Mouse (Mus musculus) C2C12 (cell line): ENCODE results near the gene Elf3. TPM values are rescaled to one million over a fixed set of nuclear protein-coding genes. Genes with fewer than 3 reads are reported as not detected.
A peak's percentile ranks its signal among the peaks of the same experiment; 100 is the strongest.

ENCODE experiments used
- H3K27me3 ChIP-seq: one replicate; pipeline ENCODE4 v1.6.1; 2011; ENCODE audit not compliant: control insufficient read depth, insufficient read depth, insufficient read length
- H3K36me3 ChIP-seq: one replicate; pipeline ENCODE4 v1.6.1; 2011; ENCODE audit not compliant: control insufficient read depth, insufficient read depth
- H3K4me3 ChIP-seq: one replicate; pipeline ENCODE4 v1.5.1; 2011; ENCODE audit warnings: mild to moderate bottlenecking, control low read depth; ENCODE audit not compliant: poor library complexity, insufficient read depth, severe bottlenecking
- H3K79me2 ChIP-seq: one replicate; pipeline ENCODE4 v1.6.1; 2011; ENCODE audit not compliant: control insufficient read depth, insufficient read depth
- H3K79me3 ChIP-seq: one replicate; pipeline ENCODE4 v1.6.1; 2011; ENCODE audit warnings: low read depth, control low read depth
- H3ac ChIP-seq: one replicate; pipeline ENCODE3; 2011; ENCODE audit warnings: low read depth; ENCODE audit not compliant: control insufficient read depth, insufficient read length
- CEBPB ChIP-seq: IDR thresholded peaks from one replicate; pipeline ENCODE4 v1.6.1; 2011; ENCODE audit warnings: low read depth, mild to moderate bottlenecking, control low read depth, moderate library complexity
- CTCF ChIP-seq: IDR thresholded peaks from one replicate; pipeline ENCODE4 v1.5.1; 2011; ENCODE audit not compliant: control insufficient read depth, insufficient read depth, insufficient read length
- FOSL1 ChIP-seq: IDR thresholded peaks from one replicate; pipeline ENCODE4 v1.8.0; 2011; ENCODE audit warnings: mild to moderate bottlenecking, low read length; ENCODE audit not compliant: poor library complexity, insufficient read depth, severe bottlenecking
- MAX ChIP-seq: IDR thresholded peaks from one replicate; pipeline ENCODE4 v1.6.1; 2011; ENCODE audit warnings: mild to moderate bottlenecking, control low read depth
- MYOD1 ChIP-seq: IDR thresholded peaks from one replicate; pipeline ENCODE4 v1.6.1; 2011; ENCODE audit warnings: low read depth; ENCODE audit not compliant: control insufficient read depth, insufficient read length
- MYOG ChIP-seq: IDR thresholded peaks from one replicate; pipeline ENCODE4 v1.6.1; 2011; ENCODE audit not compliant: control insufficient read depth, insufficient read length; ENCODE audit errors: extremely low read depth
- USF1 ChIP-seq: IDR thresholded peaks from one replicate; pipeline ENCODE4 v1.6.1; 2011; ENCODE audit warnings: low read depth, mild to moderate bottlenecking, control low read depth, moderate library complexity
- polyA plus RNA-seq: library from polyadenylated mRNA; unstranded; fragments of >200 nt; fragmentation: generic; extraction: Trizol; gene quantifications from one replicate; pipeline ENCODE4 v1.2.1, GENCODE M21; 2012; ENCODE audit warnings: missing spikeins

The Elf3 gene
- polyA plus RNA-seq, 1 experiment: not detected

- peaks cover 1% of the 10 kb centered on the region for H3K79me3 ChIP-seq
- TF ChIP-seq USF1: no peak
- no peak for TF ChIP-seq CTCF
- no peak for TF ChIP-seq MYOD1
- no peak for TF ChIP-seq MAX
- TF ChIP-seq FOSL1: no peak
- TF ChIP-seq CEBPB: no peak
- TF ChIP-seq MYOG: no peak
- H3K4me3 ChIP-seq: peak overlapping the region; percentile 52
- H3ac ChIP-seq: no peak overlapping the region
- H3K27me3 ChIP-seq: no peaks in the 10 kb centered on the region
- peaks cover 3% of the 10 kb centered on the region for H3K36me3 ChIP-seq
- no peaks in the 10 kb centered on the region for H3K79me2 ChIP-seq
These were observed 24.3 kb upstream of the Elf3 start for GRCm38 (mm10) chr1:135282536-135283286.

GRCm38 (mm10) chr1:135281841-135282240 lies 23.5 kb upstream of the Elf3 start:
- Histone ChIP-seq H3K36me3 (peaks cover 3% of the 10 kb centered on the region), H3ac (no peak overlapping the region), H3K27me3 (no peaks in the 10 kb centered on the region), H3K79me2 (no peaks in the 10 kb centered on the region), H3K79me3 (peaks cover 1% of the 10 kb centered on the region), H3K4me3 (no peak overlapping the region)
- TF ChIP-seq CEBPB: no peak
- no peak for TF ChIP-seq USF1
- no peak for TF ChIP-seq CTCF
- no peak for TF ChIP-seq MYOG
- no peak for TF ChIP-seq MAX
- TF ChIP-seq FOSL1: no peak

- H3K36me3 ChIP-seq: peaks cover 3% of the 10 kb centered on the region
- TF ChIP-seq CTCF: no peak
- H3K4me3 ChIP-seq: no peak overlapping the region
- H3ac ChIP-seq: no peak overlapping the region
- H3K79me2 ChIP-seq: no peaks in the 10 kb centered on the region
- no peaks in the 10 kb centered on the region for H3K27me3 ChIP-seq
- peaks cover 1% of the 10 kb centered on the region for H3K79me3 ChIP-seq
These were observed 22.3 kb upstream of the Elf3 start for GRCm38 (mm10) chr1:135280646-135281045.

GRCm38 (mm10) chr1:135271371-135271770 lies 13.0 kb upstream of the Elf3 start:
- Histone ChIP-seq H3K79me3 (no peaks in the 10 kb centered on the region), H3K79me2 (no peaks in the 10 kb centered on the region), H3K36me3 (no peaks in the 10 kb centered on the region), H3K27me3 (no peaks in the 10 kb centered on the region), H3ac (no peak overlapping the region), H3K4me3 (no peak overlapping the region)
- TF ChIP-seq MYOD1 (no peak), MYOG (no peak), MAX (no peak), CEBPB (no peak), FOSL1 (no peak), CTCF (no peak), USF1 (no peak)

- no peaks in the 10 kb centered on the region for H3K79me2 ChIP-seq
- no peaks in the 10 kb centered on the region for H3K27me3 ChIP-seq
- TF ChIP-seq CTCF: peak; percentile 31
- TF ChIP-seq MYOG: no peak
- peaks cover 8% of the 10 kb centered on the region for H3K36me3 ChIP-seq
- no peaks in the 10 kb centered on the region for H3K79me3 ChIP-seq
- H3K4me3 ChIP-seq: no peak overlapping the region
- H3ac ChIP-seq: no peak overlapping the region
These were observed 9.5 kb upstream of the Elf3 start for GRCm38 (mm10) chr1:135267663-135268446.

- H3K27me3 ChIP-seq: no peaks in the 10 kb centered on the region
- no peaks in the 10 kb centered on the region for H3K79me3 ChIP-seq
- no peak overlapping the region for H3ac ChIP-seq
- TF ChIP-seq CEBPB: no peak
- TF ChIP-seq MAX: no peak
- no peak for TF ChIP-seq MYOD1
- no peak for TF ChIP-seq FOSL1
- no peak for TF ChIP-seq USF1
- no peak for TF ChIP-seq CTCF
- TF ChIP-seq MYOG: no peak
- no peaks in the 10 kb centered on the region for H3K79me2 ChIP-seq
- peaks cover 8% of the 10 kb centered on the region for H3K36me3 ChIP-seq
- no peak overlapping the region for H3K4me3 ChIP-seq
These were observed 7.5 kb upstream of the Elf3 start for GRCm38 (mm10) chr1:135265834-135266233.
